Mouse (Mus musculus): ENCODE measurements around the gene Aste1. TPM values are rescaled to one million over a fixed set of nuclear protein-coding genes. Genes with fewer than 3 reads are reported as not detected.

The Aste1 gene
- total RNA-seq (2017) = 22.6 and 26.2 TPM in 2 replicates

GRCm38 (mm10) chr9:105395218-105395627 is at the start of gene Aste1, which contains the start of gene Nek11:
Aste1 (plus strand) TSS chr9:105395392.
Nek11 (minus strand) TSS chr9:105395524.
- peak; percentile 98 for ATAC-seq (ENCODE audit: extremely low read depth, insufficient number of reproducible peaks, low FRiP score, poor library complexity, severe bottlenecking)

GRCm38 (mm10) chr9:105348242-105349031 is 46.8 kb upstream of the Aste1 start:
- no peak for ATAC-seq (ENCODE audit: extremely low read depth, insufficient number of reproducible peaks, low FRiP score, poor library complexity, severe bottlenecking)

GRCm38 (mm10) chr9:105349034-105349433 is 46.2 kb upstream of the Aste1 start:
- no peak for ATAC-seq (ENCODE audit: extremely low read depth, insufficient number of reproducible peaks, low FRiP score, poor library complexity, severe bottlenecking)

- ATAC-seq (ENCODE audit: extremely low read depth, insufficient number of reproducible peaks, low FRiP score, poor library complexity, severe bottlenecking) = no peak
These were observed 33.0 kb upstream of the Aste1 start for GRCm38 (mm10) chr9:105362181-105362580.

GRCm38 (mm10) chr9:105363520-105364231 is 31.5 kb upstream of the Aste1 start:
- ATAC-seq (ENCODE audit: extremely low read depth, insufficient number of reproducible peaks, low FRiP score, poor library complexity, severe bottlenecking) = no peak

GRCm38 (mm10) chr9:105366199-105366598 is 29.0 kb upstream of the Aste1 start:
- no peak for ATAC-seq (ENCODE audit: extremely low read depth, insufficient number of reproducible peaks, low FRiP score, poor library complexity, severe bottlenecking)

- ATAC-seq (ENCODE audit: extremely low read depth, insufficient number of reproducible peaks, low FRiP score, poor library complexity, severe bottlenecking) = peak; percentile 85
These were observed 26.6 kb upstream of the Aste1 start for GRCm38 (mm10) chr9:105368605-105369004.

GRCm38 (mm10) chr9:105374361-105374760 is 20.8 kb upstream of the Aste1 start:
- no peak for ATAC-seq (ENCODE audit: extremely low read depth, insufficient number of reproducible peaks, low FRiP score, poor library complexity, severe bottlenecking)

GRCm38 (mm10) chr9:105376411-105376810 is 18.8 kb upstream of the Aste1 start:
- no peak for ATAC-seq (ENCODE audit: extremely low read depth, insufficient number of reproducible peaks, low FRiP score, poor library complexity, severe bottlenecking)

GRCm38 (mm10) chr9:105376954-105377530 is 18.1 kb upstream of the Aste1 start:
- no peak for ATAC-seq (ENCODE audit: extremely low read depth, insufficient number of reproducible peaks, low FRiP score, poor library complexity, severe bottlenecking)

GRCm38 (mm10) chr9:105377622-105378021 is 17.6 kb upstream of the Aste1 start:
- ATAC-seq (ENCODE audit: extremely low read depth, insufficient number of reproducible peaks, low FRiP score, poor library complexity, severe bottlenecking) = no peak

GRCm38 (mm10) chr9:105379533-105380145 is 15.6 kb upstream of the Aste1 start:
- ATAC-seq (ENCODE audit: extremely low read depth, insufficient number of reproducible peaks, low FRiP score, poor library complexity, severe bottlenecking) = no peak

GRCm38 (mm10) chr9:105387403-105387802 is 7.8 kb upstream of the Aste1 start:
- no peak for ATAC-seq (ENCODE audit: extremely low read depth, insufficient number of reproducible peaks, low FRiP score, poor library complexity, severe bottlenecking)

- peak; percentile 71 for ATAC-seq (ENCODE audit: extremely low read depth, insufficient number of reproducible peaks, low FRiP score, poor library complexity, severe bottlenecking)
These were observed 5.9 kb upstream of the Aste1 start for GRCm38 (mm10) chr9:105389289-105389688.

- ATAC-seq (ENCODE audit: extremely low read depth, insufficient number of reproducible peaks, low FRiP score, poor library complexity, severe bottlenecking) = no peak
These were observed 4.6 kb upstream of the Aste1 start for GRCm38 (mm10) chr9:105390616-105391015.

- ATAC-seq (ENCODE audit: extremely low read depth, insufficient number of reproducible peaks, low FRiP score, poor library complexity, severe bottlenecking) = no peak
These were observed 472 bp upstream of the Aste1 start for GRCm38 (mm10) chr9:105394720-105395119.

- no peak for ATAC-seq (ENCODE audit: extremely low read depth, insufficient number of reproducible peaks, low FRiP score, poor library complexity, severe bottlenecking)
These were observed 13.4 kb downstream of the Aste1 start for GRCm38 (mm10) chr9:105408549-105408948.

GRCm38 (mm10) chr9:105459032-105459431 is 63.8 kb downstream of the Aste1 start:
- peak; percentile 99 for ATAC-seq (ENCODE audit: extremely low read depth, insufficient number of reproducible peaks, low FRiP score, poor library complexity, severe bottlenecking)

- no peak for ATAC-seq (ENCODE audit: extremely low read depth, insufficient number of reproducible peaks, low FRiP score, poor library complexity, severe bottlenecking)
These were observed 66.3 kb downstream of the Aste1 start for GRCm38 (mm10) chr9:105461496-105461895.
